Mouse (Mus musculus) olfactory bulb, adult 2 months (tissue): Measurements from ENCODE around the gene Entpd5.

ENCODE experiments used
- CTCF ChIP-seq: fragments of 200-500 bp; IDR thresholded peaks from 2 replicates; pipeline ENCODE4 v1.5.1; 2012; ENCODE audit warnings: low read depth, mild to moderate bottlenecking, low read length, moderate library complexity; ENCODE audit not compliant: insufficient read depth
- POLR2A ChIP-seq: fragments of 200-500 bp; IDR thresholded peaks from 2 replicates; pipeline ENCODE4 v1.6.1; 2012; ENCODE audit warnings: mild to moderate bottlenecking, low read depth, low read length, moderate library complexity; ENCODE audit not compliant: insufficient read depth

DNA sequence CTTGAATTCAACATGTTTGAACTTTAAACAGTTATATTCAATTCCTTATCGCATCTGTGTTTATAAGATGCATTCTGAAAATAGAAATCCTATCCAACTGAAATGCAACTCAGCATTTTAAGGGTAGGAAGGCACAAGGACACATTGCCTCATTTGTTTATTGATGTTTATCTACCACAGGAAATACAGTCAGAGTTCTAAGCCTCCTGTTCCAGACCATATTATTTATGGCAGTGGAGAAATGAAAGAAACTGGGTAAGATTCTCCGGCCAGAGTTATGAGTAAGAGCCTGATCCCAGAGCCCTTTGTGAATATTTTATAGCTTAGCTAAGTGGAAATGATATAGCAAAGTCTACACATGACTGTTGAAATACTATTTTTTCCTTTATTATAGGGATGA lies 21.0 kb upstream of the Entpd5 start:
- TF ChIP-seq CTCF (no peak), POLR2A (no peak)
